Mouse (Mus musculus): Measurements from ENCODE around the gene Tas2r143.

- TF ChIP-seq CTCF (IDR thresholded peaks at IDR 0.05; ENCODE audit: low read depth, low read length) = no peak
- TF ChIP-seq POLR2A (IDR thresholded peaks at IDR 0.05; ENCODE audit: insufficient read depth, low read length) = no peak
- no peak for TF ChIP-seq EP300 (IDR thresholded peaks at IDR 0.05; ENCODE audit: insufficient read depth, low read depth, low read length)
Observed at GRCm38 (mm10) chr6:42421439-42421838, 21.4 kb downstream of the Tas2r143 start.

Measured in ES-Bruce4 (cell line).